Mouse (Mus musculus) central nervous system, embryonic 11.5 days (tissue): ENCODE results near the gene Fgf18. TPM values are rescaled to one million over a fixed set of nuclear protein-coding genes. Genes with fewer than 3 reads are reported as not detected.

ENCODE experiments used
- polyA plus RNA-seq: library from polyadenylated mRNA; depleted of rRNA; stranded (reverse); fragments of >200 nt; gene quantifications from 2 replicates; pipeline ENCODE4 v1.2.3, GENCODE M21; 2012; rRNA removed

The Fgf18 gene
- 3.5 and 5.1 TPM in 2 replicates for polyA plus RNA-seq

GRCm38 (mm10) chr11:33147171-33147571 is at the start of gene Fgf18:
Gene Fgf18 (minus strand): TSS chr11:33147400.

DNA sequence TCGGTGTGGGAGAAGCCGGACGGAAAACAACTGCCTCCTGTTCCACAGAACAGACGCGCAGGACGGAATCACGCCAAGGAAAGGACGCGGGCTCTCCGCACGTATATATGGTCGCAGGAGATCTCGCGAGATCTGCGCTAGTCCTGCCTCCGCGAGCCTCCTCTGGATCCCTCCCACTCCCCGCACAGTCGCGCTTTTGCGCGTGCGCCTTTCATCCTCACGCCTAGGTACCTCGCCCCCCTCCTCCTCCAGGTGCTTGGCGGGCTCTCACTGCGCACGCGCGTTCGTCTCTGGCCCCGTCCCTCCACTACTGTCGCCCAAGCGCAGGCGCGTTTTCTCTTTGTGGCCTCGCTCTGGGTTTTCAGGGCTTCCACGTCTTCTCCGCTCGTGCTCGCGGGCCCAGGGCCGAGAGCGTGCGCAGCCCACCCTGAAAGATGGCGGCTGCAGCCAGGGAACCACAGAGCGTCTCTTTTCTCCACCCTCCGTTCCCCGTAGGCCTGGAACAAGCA is 15.9 kb upstream of the Fgf18 start, which contains the start of gene Npm1:
TSS of gene Npm1 (minus strand) at position 209 of the 509 bp plus-strand sequence.

Other genes starting within 250 kb of the Fgf18 start
- gene Npm1, start 15.8 kb upstream of the Fgf18 start, polyA plus RNA-seq, result 1,975 and 3,526 TPM in 2 replicates
- 8.5 and 9.8 TPM in 2 replicates for gene Tlx3, start 56.2 kb upstream of the Fgf18 start, polyA plus RNA-seq
- 0.14 and 0.21 TPM in 2 replicates for gene Gm12117, start 129.3 kb upstream of the Fgf18 start, polyA plus RNA-seq